Mouse (Mus musculus) kidney, adult 2 months (tissue): ENCODE data around the gene Eif4a1.

ENCODE experiments used
- CTCF ChIP-seq: fragments of 200-500 bp; conservative IDR thresholded peaks from 2 replicates; pipeline ENCODE4 v1.5.1; 2011; ENCODE audit warnings: low read depth, mild to moderate bottlenecking, control low read depth, low read length, moderate library complexity, mixed read lengths; ENCODE audit not compliant: insufficient read depth, insufficient read length
- POLR2A ChIP-seq: fragments of 200-500 bp; IDR thresholded peaks from one replicate; pipeline ENCODE4 v1.6.1; 2011; ENCODE audit warnings: low read depth, low read length, control low read depth

- TF ChIP-seq POLR2A: no peak
- TF ChIP-seq CTCF: peak; percentile 79
Observed at GRCm38 (mm10) chr11:69715482-69715881, 43.3 kb upstream of the Eif4a1 start.
